Mouse (Mus musculus): ENCODE measurements around the gene Ccser2. TPM values are rescaled to one million over a fixed set of nuclear protein-coding genes. Genes with fewer than 3 reads are reported as not detected.

Ccser2 gene
- total and polyA plus RNA-seq, 3 experiments: 3.0 to 4.2 TPM; not detected in 1

DNA sequence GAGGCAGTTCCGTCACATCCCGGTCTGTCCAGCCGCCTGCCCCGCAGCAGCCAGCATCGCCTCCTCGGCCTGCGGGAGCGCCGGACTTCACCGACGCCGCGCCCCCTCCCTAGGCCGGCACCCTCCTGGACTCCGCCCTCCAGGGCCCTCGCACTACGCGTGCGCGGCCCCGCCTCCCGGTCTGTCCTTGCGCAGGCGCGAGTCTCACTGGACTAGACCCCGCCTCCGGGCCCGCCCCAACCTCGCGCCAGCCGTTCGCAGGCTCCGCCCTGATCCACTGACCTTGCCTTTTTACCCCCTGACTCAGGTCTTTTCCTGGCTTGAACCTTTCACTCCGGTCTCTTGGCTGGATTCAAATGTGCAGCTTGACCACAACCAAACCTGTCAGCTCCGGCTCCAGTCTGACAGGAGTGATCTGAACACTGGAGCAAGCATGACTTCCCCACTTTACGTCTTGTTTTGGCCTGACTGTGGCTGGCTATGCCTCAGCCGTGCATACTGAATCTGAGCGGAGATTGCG is at the start of gene Ccser2 (continued):
- no peak; the same call in 1 of the 2 replicates for TF ChIP-seq KAT2A (conservative IDR thresholded peaks at IDR 0.05; ENCODE audit: low read depth, low read length)
- TF ChIP-seq MYC (IDR thresholded peaks at IDR 0.05; ENCODE audit: low read depth, low read length): no peak
- no peak for TF ChIP-seq CTCF (IDR thresholded peaks at IDR 0.05 in 2 of 3, conservative IDR thresholded peaks at IDR 0.05 in 1 of 3; ENCODE audit: control insufficient read depth in 1 of 3, insufficient read depth in 1 of 3, low read depth in 2 of 3, low read length in 3 of 3, poor library complexity in 1 of 3, severe bottlenecking in 1 of 3)

GRCm38 (mm10) chr14:37015894-37016293 is 47.3 kb upstream of the Ccser2 start:
- TF ChIP-seq JUND (IDR thresholded peaks at IDR 0.05; ENCODE audit: low read depth, low read length) (no peak), SIN3A (IDR thresholded peaks at IDR 0.05; ENCODE audit: low read length) (peak; percentile 84), TAL1 (IDR thresholded peaks at IDR 0.05; ENCODE audit: low read length) (no peak), RCOR1 (IDR thresholded peaks at IDR 0.05; ENCODE audit: low read depth, low read length) (no peak), NELFE (IDR thresholded peaks at IDR 0.05; ENCODE audit: low read depth, low read length) (no peak)
- Histone ChIP-seq H3K4me1 (ENCODE audit: control insufficient read depth in 1 of 2, insufficient read depth in 2 of 2, low read length in 2 of 2) (no peaks in the 10 kb centered on the region), H3K79me2 (ENCODE audit: control insufficient read depth, insufficient read depth, low read length, poor library complexity) (no peaks in the 10 kb centered on the region), H3K9ac (ENCODE audit: control insufficient read depth, low read depth, low read length, poor library complexity, severe bottlenecking) (no peak overlapping the region), H3K27me3 (ENCODE audit: control insufficient read depth in 1 of 2, insufficient read depth in 2 of 2, low read length in 2 of 2) (no peaks in the 10 kb centered on the region), H3K4me3 (ENCODE audit: control insufficient read depth in 1 of 2, insufficient read depth in 1 of 2, low read depth in 2 of 2, low read length in 2 of 2) (no peak overlapping the region), H3K9me3 (replicated peaks; ENCODE audit: insufficient read depth, low read length) (no peaks in the 10 kb centered on the region), H3K27ac (ENCODE audit: control insufficient read depth, low read depth, low read length) (no peak overlapping the region), H3K36me3 (ENCODE audit: control insufficient read depth in 1 of 2, insufficient read depth in 2 of 2, low read length in 2 of 2) (no peaks in the 10 kb centered on the region)
- peak; percentile 66 for DNase-seq (ENCODE audit: low read depth, low spot score)

GRCm38 (mm10) chr14:37013644-37014043 is 45.1 kb upstream of the Ccser2 start:
- H3K4me1 ChIP-seq (ENCODE audit: control insufficient read depth in 1 of 2, insufficient read depth in 2 of 2, low read length in 2 of 2): no peaks in the 10 kb centered on the region
- H3K4me3 ChIP-seq (ENCODE audit: control insufficient read depth in 1 of 2, insufficient read depth in 1 of 2, low read depth in 2 of 2, low read length in 2 of 2): no peak overlapping the region
- DNase-seq (ENCODE audit: low read depth, low spot score): no peak
- TF ChIP-seq POLR2A (IDR thresholded peaks at IDR 0.05; ENCODE audit: control insufficient read depth in 1 of 2, insufficient read depth in 1 of 2, low read depth in 1 of 2, low read length in 2 of 2, poor library complexity in 1 of 2) (no peak), RCOR1 (IDR thresholded peaks at IDR 0.05; ENCODE audit: low read depth, low read length) (no peak), GABPA (IDR thresholded peaks at IDR 0.05; ENCODE audit: low read depth, low read length) (no peak), ETS1 (IDR thresholded peaks at IDR 0.05; ENCODE audit: low read depth, low read length) (no peak), RAD21 (IDR thresholded peaks at IDR 0.05; ENCODE audit: low read depth, low read length) (no peak), HCFC1 (IDR thresholded peaks at IDR 0.05; ENCODE audit: low read depth, low read length) (no peak), EP300 (IDR thresholded peaks at IDR 0.05; ENCODE audit: low read depth in 1 of 2, low read length in 2 of 2) (no peak), SIN3A (IDR thresholded peaks at IDR 0.05; ENCODE audit: low read length) (no peak), JUND (IDR thresholded peaks at IDR 0.05; ENCODE audit: low read depth, low read length) (no peak), ZKSCAN1 (IDR thresholded peaks at IDR 0.05; ENCODE audit: low read depth, low read length) (no peak), GATA1 (IDR thresholded peaks at IDR 0.05; ENCODE audit: low read depth, low read length) (no peak), SMC3 (IDR thresholded peaks at IDR 0.05; ENCODE audit: low read depth, low read length) (no peak), MAX (IDR thresholded peaks at IDR 0.05; ENCODE audit: low read length) (no peak), MYB (IDR thresholded peaks at IDR 0.05; ENCODE audit: low read depth, low read length) (no peak), UBTF (IDR thresholded peaks at IDR 0.05; ENCODE audit: borderline replicate concordance, insufficient read depth, low read depth, low read length) (no peak), BHLHE40 (IDR thresholded peaks at IDR 0.05; ENCODE audit: borderline replicate concordance, low read depth, low read length) (no peak), KAT2A (conservative IDR thresholded peaks at IDR 0.05; ENCODE audit: low read depth, low read length) (no peak), CTCF (IDR thresholded peaks at IDR 0.05 in 2 of 3, conservative IDR thresholded peaks at IDR 0.05 in 1 of 3; ENCODE audit: control insufficient read depth in 1 of 3, insufficient read depth in 1 of 3, low read depth in 2 of 3, low read length in 3 of 3, poor library complexity in 1 of 3, severe bottlenecking in 1 of 3) (no peak)
- H3K9ac ChIP-seq (ENCODE audit: control insufficient read depth, low read depth, low read length, poor library complexity, severe bottlenecking): no peak overlapping the region
- H3K79me2 ChIP-seq (ENCODE audit: control insufficient read depth, insufficient read depth, low read length, poor library complexity): no peaks in the 10 kb centered on the region
- H3K27ac ChIP-seq (ENCODE audit: control insufficient read depth, low read depth, low read length): no peak overlapping the region
- H3K9me3 ChIP-seq (replicated peaks; ENCODE audit: insufficient read depth, low read length): no peaks in the 10 kb centered on the region
- H3K27me3 ChIP-seq (ENCODE audit: control insufficient read depth in 1 of 2, insufficient read depth in 2 of 2, low read length in 2 of 2): no peaks in the 10 kb centered on the region
- H3K36me3 ChIP-seq (ENCODE audit: control insufficient read depth in 1 of 2, insufficient read depth in 2 of 2, low read length in 2 of 2): no peaks in the 10 kb centered on the region
